Mouse (Mus musculus) liver, embryonic 12.5 days (tissue): ENCODE results near the gene Rara. TPM values are rescaled to one million over a fixed set of nuclear protein-coding genes. Genes with fewer than 3 reads are reported as not detected.

ENCODE experiments used
- ATAC-seq: fragments of 200-750 bp; cut with Nextera tagmentation; 2 replicates; pipeline ENCODE4 v1.8.0; 2017; ENCODE audit warnings: moderate number of reproducible peaks, mild to moderate bottlenecking, moderate library complexity
- H3K27ac ChIP-seq: fragments of 300-500 bp; sonication (generic); 2 replicates; pipeline ENCODE4 v1.5.1; 2016; ENCODE audit warnings: mild to moderate bottlenecking
- H3K27me3 ChIP-seq: fragments of 300-500 bp; sonication (generic); replicated peaks from 2 replicates; pipeline ENCODE4 v1.6.1; 2016; ENCODE audit warnings: mild to moderate bottlenecking, moderate library complexity
- H3K36me3 ChIP-seq: fragments of 300-500 bp; sonication (generic); 2 replicates; pipeline ENCODE4 v1.6.1; 2016; ENCODE audit warnings: mild to moderate bottlenecking, moderate library complexity
- H3K4me1 ChIP-seq: fragments of 300-500 bp; sonication (generic); 2 replicates; pipeline ENCODE4 v1.6.1; 2016
- H3K4me2 ChIP-seq: fragments of 300-500 bp; sonication (generic); 2 replicates; pipeline ENCODE4 v1.6.1; 2016; ENCODE audit warnings: mild to moderate bottlenecking, moderate library complexity
- H3K4me3 ChIP-seq: fragments of 300-500 bp; sonication (generic); 2 replicates; pipeline ENCODE4 v1.5.1; 2016; ENCODE audit warnings: mild to moderate bottlenecking, moderate library complexity
- H3K9ac ChIP-seq: fragments of 300-500 bp; sonication (generic); 2 replicates; pipeline ENCODE4 v1.6.1; 2016; ENCODE audit warnings: mild to moderate bottlenecking, moderate library complexity
- H3K9me3 ChIP-seq: fragments of 300-500 bp; sonication (generic); replicated peaks from 2 replicates; pipeline ENCODE4 v1.6.1; 2016; ENCODE audit warnings: mild to moderate bottlenecking, moderate library complexity
- WGBS: fragments of 180-500 bp; shearing (Covaris S2); methylation state at CpG from one replicate; pipeline ENCODE4 v1.1.7; 2016; ENCODE audit not compliant: insufficient replicate concordance; 5-methylcytosine and 5-hydroxymethylcytosine counted together
- polyA plus RNA-seq: library from polyadenylated mRNA; unstranded; fragments of >200 nt; fragmentation: Nextera tagmentation; extraction: Ambion mirVana; gene quantifications from 2 replicates; pipeline ENCODE4 v1.2.1, GENCODE M21; 2016

Gene Rara
- polyA plus RNA-seq, 1 experiment from 2014 or later: 7.1 TPM

DNA sequence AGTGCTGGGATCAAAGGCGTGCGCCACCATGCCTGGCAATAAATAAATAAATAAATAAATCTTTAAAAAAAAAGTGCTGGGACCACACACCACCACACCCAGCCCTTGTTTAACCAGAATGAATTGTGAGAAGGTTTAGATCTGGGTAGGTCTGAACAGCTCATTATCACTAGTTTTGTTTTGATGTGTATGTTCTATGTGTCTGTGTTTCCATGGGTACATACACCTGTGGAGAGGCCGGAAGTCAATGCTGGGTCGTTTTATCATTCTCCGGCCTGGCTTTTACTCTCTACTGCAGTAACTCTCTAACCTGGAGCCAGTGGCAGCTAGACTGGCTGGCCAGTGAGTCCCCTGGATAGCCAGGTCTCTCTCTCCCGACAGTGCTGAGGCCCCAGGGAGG lies 63.2 kb downstream of the Rara start:
- Histone ChIP-seq H3K4me3 (no peak overlapping the region), H3K4me1 (no peaks in the 10 kb centered on the region), H3K27ac (no peak overlapping the region), H3K36me3 (peaks cover 81% of the 10 kb centered on the region), H3K4me2 (no peak overlapping the region), H3K27me3 (no peaks in the 10 kb centered on the region), H3K9me3 (no peaks in the 10 kb centered on the region), H3K9ac (no peak overlapping the region)
- no peak for ATAC-seq
- 82% methylated on average over 6 of the region's 6 CpGs for WGBS

DNA sequence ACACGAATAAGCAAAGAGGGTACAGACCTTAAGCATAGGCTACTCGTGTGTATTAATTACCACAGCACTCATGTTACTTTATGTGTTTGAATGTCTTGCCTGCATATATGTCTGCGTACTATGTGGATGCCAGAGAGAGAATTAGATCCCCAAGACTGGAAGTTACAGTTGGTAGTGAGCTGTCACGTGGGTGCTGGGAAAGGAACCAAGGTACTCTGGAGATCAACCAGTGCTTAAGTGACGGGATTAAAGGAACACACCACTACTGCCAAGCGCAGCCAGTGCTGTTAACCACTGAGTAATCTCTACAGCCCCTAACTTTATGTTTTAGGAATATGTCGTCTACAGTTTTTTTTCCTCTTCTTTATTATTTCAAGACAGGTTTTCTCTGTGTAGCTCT lies 68.4 kb downstream of the Rara start:
- no peak overlapping the region for H3K4me2 ChIP-seq
- peaks cover 100% of the 10 kb centered on the region for H3K36me3 ChIP-seq
- no peak for ATAC-seq
- WGBS: 93% methylated on average over 7 of the region's 7 CpGs
- no peak overlapping the region for H3K4me3 ChIP-seq
- no peaks in the 10 kb centered on the region for H3K4me1 ChIP-seq
- H3K27ac ChIP-seq: no peak overlapping the region
- no peak overlapping the region for H3K9ac ChIP-seq
- no peaks in the 10 kb centered on the region for H3K27me3 ChIP-seq
- H3K9me3 ChIP-seq: no peaks in the 10 kb centered on the region

DNA sequence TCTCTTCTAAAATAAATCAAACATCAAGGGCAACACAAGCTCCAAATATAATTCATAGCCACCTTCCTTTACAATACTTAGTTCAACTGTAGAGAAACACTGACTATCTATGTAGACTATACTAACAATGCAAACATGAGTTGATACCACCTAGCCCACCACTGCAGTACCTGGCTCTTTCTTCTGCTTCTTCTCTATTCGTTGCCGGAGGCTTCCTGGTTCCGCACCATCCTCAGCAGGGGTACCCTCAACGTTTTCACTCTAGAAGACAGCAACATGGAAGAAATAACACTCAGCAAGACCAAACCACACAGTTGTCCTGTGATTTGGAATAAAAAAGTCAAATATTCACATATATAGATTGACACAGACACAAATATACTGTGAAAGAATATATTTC lies 70.0 kb downstream of the Rara start:
- H3K27me3 ChIP-seq: no peaks in the 10 kb centered on the region
- no peak for ATAC-seq
- no peak overlapping the region for H3K4me3 ChIP-seq
- no peaks in the 10 kb centered on the region for H3K4me1 ChIP-seq
- H3K9ac ChIP-seq: no peak overlapping the region
- peaks cover 100% of the 10 kb centered on the region for H3K36me3 ChIP-seq
- H3K27ac ChIP-seq: no peak overlapping the region
- no peak overlapping the region for H3K4me2 ChIP-seq
- 88% methylated on average over 4 of the region's 4 CpGs for WGBS
- H3K9me3 ChIP-seq: no peaks in the 10 kb centered on the region

DNA sequence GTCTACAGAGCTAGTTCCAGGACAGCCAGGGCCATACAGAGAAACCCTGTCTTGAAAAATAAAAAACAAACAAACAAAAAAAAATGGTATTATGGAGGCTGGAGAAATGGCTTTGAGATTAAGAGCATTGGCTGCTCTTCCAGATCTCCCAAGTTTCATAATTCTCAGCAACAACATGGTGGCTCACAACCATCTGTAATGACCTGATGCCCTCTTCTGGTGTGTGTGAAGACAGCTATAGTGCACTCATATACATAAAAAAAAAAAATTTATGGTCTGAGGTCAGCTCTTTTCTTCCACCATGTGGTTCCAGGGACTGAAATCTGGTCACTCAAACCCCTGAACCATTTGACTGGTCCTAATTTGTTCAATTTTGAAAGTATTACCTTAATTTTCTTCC lies 71.2 kb downstream of the Rara start:
- H3K4me2 ChIP-seq: no peak overlapping the region
- no peak overlapping the region for H3K9ac ChIP-seq
- ATAC-seq: no peak
- H3K9me3 ChIP-seq: no peaks in the 10 kb centered on the region
- H3K4me3 ChIP-seq: no peak overlapping the region
- H3K36me3 ChIP-seq: peaks cover 100% of the 10 kb centered on the region
- H3K4me1 ChIP-seq: no peaks in the 10 kb centered on the region
- no peaks in the 10 kb centered on the region for H3K27me3 ChIP-seq
- H3K27ac ChIP-seq: no peak overlapping the region

DNA sequence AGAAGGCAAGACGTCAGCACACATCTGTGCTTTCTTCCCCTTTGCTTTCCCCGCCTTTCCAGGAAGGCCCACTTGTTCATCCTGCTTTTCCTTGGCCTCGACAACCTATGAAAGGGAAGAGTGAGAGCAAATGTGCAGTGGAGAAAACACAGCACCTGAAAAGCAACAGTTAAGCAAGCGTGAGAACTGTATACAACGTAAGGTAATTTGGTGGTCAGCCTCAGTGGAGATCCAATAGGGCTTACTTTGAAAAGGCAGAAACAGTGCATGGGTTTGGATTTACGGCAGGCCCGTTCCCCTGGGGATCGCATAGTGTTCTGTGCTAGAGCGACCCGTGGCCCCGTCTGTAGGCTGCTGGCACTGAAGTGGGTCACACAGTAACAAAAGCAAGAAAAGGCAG lies 71.6 kb downstream of the Rara start:
- no peak for ATAC-seq
- Histone ChIP-seq H3K4me2 (no peak overlapping the region), H3K36me3 (peaks cover 100% of the 10 kb centered on the region), H3K9me3 (no peaks in the 10 kb centered on the region), H3K27me3 (no peaks in the 10 kb centered on the region), H3K4me3 (no peak overlapping the region), H3K4me1 (no peaks in the 10 kb centered on the region), H3K9ac (no peak overlapping the region), H3K27ac (no peak overlapping the region)
- 94% methylated on average over 11 of the region's 11 CpGs for WGBS

DNA sequence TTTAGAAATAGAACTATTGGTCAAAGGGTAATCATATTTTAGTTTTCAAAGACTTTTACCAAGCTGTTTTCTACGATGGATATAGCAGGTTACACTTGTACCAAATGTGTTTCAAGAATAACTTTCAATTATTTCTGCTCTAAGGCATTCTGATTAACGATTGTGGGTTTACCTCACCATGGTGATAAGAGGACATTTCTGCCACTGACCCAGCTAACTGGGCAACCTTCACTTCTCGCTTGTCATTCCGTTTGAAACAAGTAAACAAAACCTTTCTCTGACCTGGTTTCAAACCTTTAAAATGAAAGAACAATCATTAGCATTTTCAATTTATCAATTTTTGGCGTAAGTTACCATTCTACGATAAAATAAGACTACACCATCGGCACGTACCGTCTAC lies 79.2 kb downstream of the Rara start:
- Histone ChIP-seq H3K4me3 (no peak overlapping the region), H3K27ac (no peak overlapping the region), H3K4me2 (no peak overlapping the region), H3K36me3 (peaks cover 100% of the 10 kb centered on the region), H3K27me3 (no peaks in the 10 kb centered on the region), H3K4me1 (no peaks in the 10 kb centered on the region), H3K9me3 (no peaks in the 10 kb centered on the region), H3K9ac (no peak overlapping the region)
- WGBS: 93% methylated on average over 9 of the region's 9 CpGs
- no peak for ATAC-seq

DNA sequence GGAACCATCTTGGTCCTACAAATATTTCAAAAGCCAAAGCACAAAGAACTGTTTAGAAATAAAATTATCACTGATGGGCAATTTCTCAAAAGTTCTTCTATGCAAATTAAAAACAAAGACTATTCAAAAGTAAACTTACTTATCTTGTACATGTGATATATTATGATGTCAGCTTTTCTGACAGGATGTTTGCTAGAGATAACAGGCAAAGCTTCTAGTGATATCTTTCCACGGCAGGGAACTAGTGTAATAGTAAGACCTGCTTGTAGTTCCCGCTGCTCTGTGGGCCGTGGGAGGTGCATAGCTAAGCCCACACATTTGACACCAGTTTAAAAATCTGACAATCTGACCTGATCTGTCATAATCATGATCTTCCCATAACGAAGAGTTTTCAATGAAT lies 82.5 kb downstream of the Rara start:
- WGBS: 50% methylated on average over 4 of the region's 4 CpGs
- Histone ChIP-seq H3K4me3 (no peak overlapping the region), H3K27me3 (no peaks in the 10 kb centered on the region), H3K9me3 (no peaks in the 10 kb centered on the region), H3K4me2 (no peak overlapping the region), H3K27ac (no peak overlapping the region), H3K36me3 (peaks cover 100% of the 10 kb centered on the region), H3K9ac (no peak overlapping the region), H3K4me1 (0 out of 2 replicates have a peak, but pooled peaks cover 3% of the 10 kb centered on the region)
- ATAC-seq: no peak

DNA sequence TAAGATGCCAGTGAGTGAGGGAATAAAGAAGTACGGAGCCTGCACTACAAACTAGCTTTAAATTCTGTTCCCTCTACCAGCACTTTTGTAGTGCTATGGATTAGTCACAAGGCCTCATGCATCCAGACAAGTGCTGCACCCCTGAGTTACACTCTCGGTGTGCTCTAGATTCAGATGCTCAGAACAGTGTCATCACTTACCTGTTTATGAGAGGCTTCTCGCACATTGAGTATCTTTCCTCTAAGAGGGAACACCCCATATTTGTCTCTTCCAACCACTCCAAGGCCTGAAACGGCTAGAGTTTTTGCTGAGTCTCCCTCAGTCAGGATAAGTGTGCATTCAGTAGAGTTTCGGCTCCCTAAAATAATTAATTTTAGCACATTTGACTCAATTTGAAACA lies 83.1 kb downstream of the Rara start:
- Histone ChIP-seq H3K4me2 (no peak overlapping the region), H3K36me3 (peaks cover 100% of the 10 kb centered on the region), H3K4me1 (0 out of 2 replicates have a peak, but pooled peaks cover 3% of the 10 kb centered on the region), H3K27ac (no peak overlapping the region), H3K9me3 (no peaks in the 10 kb centered on the region), H3K4me3 (no peak overlapping the region), H3K9ac (no peak overlapping the region), H3K27me3 (no peaks in the 10 kb centered on the region)
- WGBS: 92% methylated on average over 5 of the region's 5 CpGs
- no peak for ATAC-seq

DNA sequence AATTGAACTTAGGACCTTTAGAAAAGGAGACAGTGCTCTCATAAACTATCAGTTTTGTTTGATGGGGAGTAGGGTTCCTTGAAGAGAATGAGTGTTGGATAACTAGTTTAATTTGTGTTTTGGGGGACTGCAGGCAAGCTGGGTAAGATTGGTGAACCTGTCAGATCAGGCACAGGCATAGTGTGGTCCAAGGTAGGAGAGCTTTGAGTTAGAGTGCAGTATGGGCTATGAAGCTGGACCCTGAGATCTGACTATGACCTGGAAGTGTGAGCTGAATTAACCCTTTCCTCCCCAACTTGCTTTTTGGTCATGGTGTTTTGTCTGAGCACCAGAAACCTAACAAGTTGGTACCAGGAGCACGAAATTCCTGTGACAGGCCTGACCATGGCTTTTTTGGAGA lies 86.2 kb downstream of the Rara start:
- peaks cover 100% of the 10 kb centered on the region for H3K36me3 ChIP-seq
- ATAC-seq: no peak
- 87% methylated on average over 1 of the region's 1 CpGs for WGBS
- no peaks in the 10 kb centered on the region for H3K27me3 ChIP-seq
- H3K4me2 ChIP-seq: no peak overlapping the region
- no peak overlapping the region for H3K27ac ChIP-seq
- no peak overlapping the region for H3K9ac ChIP-seq
- 0 out of 2 replicates have a peak, but pooled peaks cover 3% of the 10 kb centered on the region for H3K4me1 ChIP-seq
- H3K9me3 ChIP-seq: no peaks in the 10 kb centered on the region
- no peak overlapping the region for H3K4me3 ChIP-seq

DNA sequence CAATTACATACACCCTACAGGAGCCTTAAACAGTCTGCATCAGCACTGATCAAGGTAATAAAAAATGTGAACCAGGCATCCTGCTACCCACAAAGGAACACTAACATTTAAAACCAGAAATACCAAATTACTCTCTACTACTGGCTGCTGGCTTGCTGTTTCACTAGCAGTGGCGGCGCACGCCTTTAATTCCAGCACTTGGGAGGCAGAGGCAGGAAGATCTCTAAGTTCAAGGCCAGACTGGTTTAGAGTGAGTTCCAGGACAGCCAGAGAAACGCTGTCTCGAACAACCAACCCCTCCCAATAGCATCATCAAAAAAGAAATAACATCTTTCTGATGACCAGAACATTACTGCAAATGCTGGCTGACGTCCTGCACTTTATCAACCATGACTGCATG lies 92.2 kb downstream of the Rara start:
- Histone ChIP-seq H3K27ac (no peak overlapping the region), H3K9ac (no peak overlapping the region), H3K9me3 (no peaks in the 10 kb centered on the region), H3K27me3 (no peaks in the 10 kb centered on the region), H3K4me1 (peaks cover 37% of the 10 kb centered on the region), H3K4me2 (peak overlapping the region; percentile 7; the same call in 1 of the 2 replicates), H3K4me3 (no peak overlapping the region), H3K36me3 (peaks cover 83% of the 10 kb centered on the region)
- WGBS: 90% methylated on average over 6 of the region's 6 CpGs
- no peak for ATAC-seq

DNA sequence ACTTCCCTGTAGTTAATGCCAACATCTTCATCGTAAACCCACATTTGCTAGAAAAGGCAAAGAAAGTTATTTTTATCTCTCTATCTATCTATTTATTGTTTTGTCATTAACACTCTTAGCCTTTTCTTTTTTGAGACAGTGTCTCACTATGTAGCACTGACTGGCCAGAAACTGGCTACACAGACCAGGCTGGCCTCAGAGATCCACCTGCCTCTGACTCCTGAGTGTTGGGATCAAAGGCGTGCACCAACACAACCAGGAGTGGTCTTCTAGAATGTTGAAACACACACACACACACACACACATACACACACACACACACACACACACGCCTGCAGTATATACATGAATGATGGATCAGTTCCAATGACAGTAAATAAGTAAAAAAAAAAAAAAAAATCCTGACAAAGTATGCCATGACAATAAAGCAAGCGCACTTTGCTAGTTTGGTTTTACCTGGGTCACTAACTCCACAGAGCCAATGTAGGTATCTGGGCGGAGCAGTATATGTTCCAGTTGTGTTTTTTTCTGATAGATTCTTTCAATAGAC lies 94.8 kb downstream of the Rara start:
- no peak for ATAC-seq
- Histone ChIP-seq H3K4me1 (peaks cover 49% of the 10 kb centered on the region), H3K9ac (peak overlapping the region; percentile 94), H3K27ac (0 out of 2 replicates have a peak overlapping the region, but pooled peaks have one; percentile 33), H3K36me3 (peaks cover 57% of the 10 kb centered on the region), H3K9me3 (no peaks in the 10 kb centered on the region), H3K27me3 (no peaks in the 10 kb centered on the region), H3K4me3 (peak overlapping the region; percentile 91), H3K4me2 (peak overlapping the region; percentile 83)
- 64% methylated on average over 5 of the region's 5 CpGs for WGBS

DNA sequence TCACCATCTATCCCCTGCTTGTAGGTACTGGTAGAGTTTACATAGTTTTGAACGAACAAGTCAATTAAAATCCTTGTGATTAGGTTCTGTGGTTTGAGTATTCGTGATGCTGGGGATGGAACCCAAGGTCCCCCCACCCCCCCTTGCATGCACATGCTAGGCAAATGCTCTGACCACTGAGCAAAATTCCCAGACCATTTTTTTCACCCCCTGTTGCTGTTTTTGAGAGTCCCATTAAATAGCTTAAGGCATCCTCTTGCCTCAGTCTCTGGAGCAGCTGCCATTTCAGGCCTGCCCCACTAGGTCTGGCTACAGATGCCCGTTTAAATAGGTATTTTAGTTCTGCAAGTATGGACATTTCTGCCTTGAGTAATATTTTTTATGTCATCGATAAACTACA lies 95.5 kb downstream of the Rara start:
- Histone ChIP-seq H3K4me2 (peak overlapping the region; percentile 83), H3K27ac (peak overlapping the region; percentile 90), H3K9me3 (no peaks in the 10 kb centered on the region), H3K27me3 (no peaks in the 10 kb centered on the region), H3K9ac (peak overlapping the region; percentile 94), H3K4me1 (peaks cover 49% of the 10 kb centered on the region), H3K4me3 (peak overlapping the region; percentile 91), H3K36me3 (peaks cover 50% of the 10 kb centered on the region)
- ATAC-seq: no peak
- 2% methylated on average over 4 of the region's 4 CpGs for WGBS
